Comparison of ENCODE assay signal across 8 mouse cellular contexts in the genomic region with DNA sequence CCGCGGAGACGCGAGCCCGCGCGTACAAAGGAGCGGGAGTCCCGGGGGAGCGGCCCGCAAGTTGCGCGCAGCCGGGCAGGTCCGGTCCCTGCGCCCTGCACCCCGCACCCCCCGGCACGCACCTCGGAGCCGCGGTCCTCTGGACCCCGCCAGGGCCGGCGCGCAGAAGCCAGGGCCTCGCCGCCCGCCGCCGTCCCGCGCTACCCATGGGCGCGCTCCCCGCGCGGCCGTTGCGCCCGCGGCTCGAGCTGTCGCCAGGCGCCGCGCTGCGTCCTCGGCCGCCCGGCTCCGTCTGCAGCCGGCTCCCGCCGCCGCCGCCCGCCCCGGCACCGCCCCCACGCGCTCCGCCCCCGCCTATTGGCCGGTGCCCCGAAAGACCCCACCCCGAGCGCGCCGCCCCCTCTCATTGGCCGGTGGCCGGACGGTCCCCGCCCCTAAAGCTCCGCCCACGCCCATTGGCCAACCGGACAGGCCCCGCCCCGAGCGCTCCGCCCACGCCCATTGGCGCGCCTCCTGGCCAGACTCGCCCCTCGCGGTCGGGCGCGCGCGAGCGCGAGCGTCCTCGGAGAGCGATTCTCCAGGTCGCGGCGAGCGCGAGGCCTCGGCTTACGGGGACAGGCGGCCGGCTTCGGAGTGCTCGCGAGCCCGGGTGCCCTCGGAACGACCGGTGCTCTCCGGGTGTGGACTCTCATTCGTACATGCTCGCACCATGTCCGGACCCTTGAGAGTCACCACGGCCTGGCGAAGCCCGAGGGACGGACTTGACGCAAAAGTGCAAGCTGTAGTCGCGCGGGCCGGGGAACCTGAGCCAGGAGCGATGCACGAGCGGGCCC. TPM values are rescaled to one million over a fixed set of nuclear protein-coding genes. Genes with fewer than 3 reads are reported as not detected.
A peak's percentile ranks its signal among the peaks of the same experiment; 100 is the strongest.
DNase-seq lines count a peak whose midpoint lies in the region; ATAC-seq and TF ChIP-seq lines count a peak whose summit lies in the region.

A gene (minus strand): TSS at position 276 of the 833 bp plus-strand sequence.

- peak within 1 kb of the TSS; percentile 85 for H3K4me2 ChIP-seq in hindbrain, embryonic 11.5 days (replicated peaks; ENCODE audit: low read depth, low read length)
- peak within 1 kb of the TSS; percentile 91 for H3K4me2 ChIP-seq in lung, postnatal 0 days (replicated peaks; ENCODE audit: low read depth, low read length)

- H3K9ac ChIP-seq in hindbrain, embryonic 11.5 days (ENCODE audit: low read depth, low read length), result peak within 1 kb of the TSS; percentile 83
- peak within 1 kb of the TSS; percentile 64 for H3K9ac ChIP-seq in lung, postnatal 0 days (replicated peaks; ENCODE audit: low read depth)

- peak within 1 kb of the TSS; percentile 80 for H3K4me3 ChIP-seq in hindbrain, embryonic 11.5 days (ENCODE audit: low read depth, low read length)
- peak within 1 kb of the TSS; percentile 81 for H3K4me3 ChIP-seq in lung, postnatal 0 days (ENCODE audit: low read depth, low read length)

- peak within 1 kb of the TSS; percentile 69 for H3K27ac ChIP-seq in hindbrain, embryonic 11.5 days (ENCODE audit: low read depth, low read length)
- peak within 1 kb of the TSS; percentile 84 for H3K27ac ChIP-seq in lung, postnatal 0 days (ENCODE audit: low read length)

- WGBS in hindbrain, embryonic 11.5 days, result under 1% methylated on average over 87 of the region's 129 CpGs
- WGBS in lung, postnatal 0 days, result under 1% methylated on average over 77 of the region's 129 CpGs

- TF ChIP-seq EP300 in lung, postnatal 0 days (IDR thresholded peaks at IDR 0.05), result no peak

- peak; percentile 93 for ATAC-seq in hindbrain, embryonic 11.5 days (ENCODE audit: low FRiP score)
- peak; percentile 93 for ATAC-seq in lung, postnatal 0 days

- no peaks in the 10 kb centered on the region for H3K4me1 ChIP-seq in hindbrain, embryonic 11.5 days (replicated peaks; ENCODE audit: control insufficient read depth, insufficient read depth, low read length)
- peaks cover 5% of the 10 kb centered on the region; the same call in 1 of the 2 replicates for H3K4me1 ChIP-seq in lung, postnatal 0 days (ENCODE audit: insufficient read depth, low read depth, low read length)

- peak; percentile 98 for DNase-seq in NIH3T3 (ENCODE audit: low read depth)
- peak; percentile 97 for DNase-seq in cerebellum, adult 9-11 months
- peak; percentile 81 to 96 for DNase-seq in frontal cortex, adult 2 months (ENCODE audit: extremely low spot score in 1 of 2, low spot score in 1 of 2)
- peak; percentile 99 for DNase-seq in hindbrain, embryonic 11.5 days (ENCODE audit: low spot score)
- DNase-seq in layer of hippocampus, postnatal 10 days (ENCODE audit: low spot score in 2 of 2), result peak; percentile 99
- peak; percentile 98 for DNase-seq in lung, postnatal 0 days (ENCODE audit: low spot score)
- DNase-seq in ovary, postnatal 10 days (ENCODE audit: low spot score), result peak; percentile 98
- peak; percentile 92 for DNase-seq in thymus, postnatal 0 days (ENCODE audit: low spot score)

- no peaks in the 10 kb centered on the region for H3K27me3 ChIP-seq in hindbrain, embryonic 11.5 days (ENCODE audit: control insufficient read depth, insufficient read depth, low read length)
- H3K27me3 ChIP-seq in lung, postnatal 0 days (replicated peaks; ENCODE audit: insufficient read depth, low read length), result no peaks in the 10 kb centered on the region

- TF ChIP-seq CTCF in lung, postnatal 0 days (IDR thresholded peaks at IDR 0.05), result no peak; the same call in 1 of the 2 replicates

- no peaks in the 10 kb centered on the region for H3K9me3 ChIP-seq in hindbrain, embryonic 11.5 days (ENCODE audit: control insufficient read depth, low read length)
- no peaks in the 10 kb centered on the region for H3K9me3 ChIP-seq in lung, postnatal 0 days (ENCODE audit: low read length)

- H3K36me3 ChIP-seq in hindbrain, embryonic 11.5 days (ENCODE audit: control insufficient read depth, insufficient read depth, low read length), result no peaks in the 10 kb centered on the region
- H3K36me3 ChIP-seq in lung, postnatal 0 days (ENCODE audit: insufficient read depth, low read length), result no peaks in the 10 kb centered on the region

RNA-seq across cellular contexts. Expression of the gene that starts here (rescaled TPM):
- 26.7 and 29.7 TPM in 2 replicates for polyA plus RNA-seq in frontal cortex, adult 2 months (2012; rRNA removed)
- polyA plus RNA-seq in hindbrain, embryonic 11.5 days (2014; fragmentation: Nextera tagmentation; extraction: Ambion mirVana), result 12.2 and 12.9 TPM in 2 replicates
- 10 to 100 TPM; 29.9 to 31.2 TPM for total RNA-seq in layer of hippocampus, postnatal 10 days (2021)
- 9.4 and 11.1 TPM in 2 replicates for polyA plus RNA-seq in lung, postnatal 0 days (2015; fragmentation: Nextera tagmentation; extraction: Ambion mirVana)
- 3.0 and 3.4 TPM in 2 replicates for polyA plus RNA-seq in thymus, postnatal 0 days (2015; fragmentation: Nextera tagmentation; extraction: Ambion mirVana)

Comparison
In these comparisons a context has a peak if more than half of its experiments do, and no peak if none do; other contexts are left out.
1. Peak in every context shown above with its lines: DNase-seq, ATAC-seq, H3K4me3 ChIP-seq and H3K27ac ChIP-seq.